Mouse (Mus musculus) MEL (cell line): ENCODE data around the gene Dnah6.

Source experiments
- CTCF ChIP-seq, 3 experiments: IDR thresholded peaks in 2 of 3; conservative IDR thresholded peaks in 1 of 3; 2 replicates each; pipeline ENCODE4 v1.5.1; 2011 to 2012; ENCODE audit warnings: low read length in 3 of 3, low read depth in 2 of 3, mild to moderate bottlenecking in 2 of 3, improper control_type of control experiment in 1 of 3, inconsistent platforms in 1 of 3, mixed read lengths in 1 of 3, moderate library complexity in 1 of 3; ENCODE audit not compliant: control insufficient read depth in 1 of 3, insufficient read depth in 1 of 3, poor library complexity in 1 of 3, severe bottlenecking in 1 of 3
- E2F4 ChIP-seq: IDR thresholded peaks from 2 replicates; pipeline ENCODE4 v1.6.1; 2011; ENCODE audit warnings: low read depth, low read length, improper control_type of control experiment, borderline replicate concordance
- HCFC1 ChIP-seq: IDR thresholded peaks from 2 replicates; pipeline ENCODE4 v1.6.1; 2012; ENCODE audit warnings: low read depth, mild to moderate bottlenecking, inconsistent platforms, low read length, improper control_type of control experiment, moderate library complexity
- KAT2A ChIP-seq: conservative IDR thresholded peaks from 2 replicates; pipeline ENCODE4 v1.6.1; 2012; ENCODE audit warnings: low read depth, low read length, improper control_type of control experiment, inconsistent platforms
- MAFK ChIP-seq: IDR thresholded peaks from 2 replicates; pipeline ENCODE4 v1.6.1; 2011; ENCODE audit warnings: low read depth, mild to moderate bottlenecking, low read length, improper control_type of control experiment, borderline replicate concordance
- MAX ChIP-seq: IDR thresholded peaks from 2 replicates; pipeline ENCODE4 v1.6.1; 2011; ENCODE audit warnings: low read length, improper control_type of control experiment
- MXI1 ChIP-seq: IDR thresholded peaks from 2 replicates; pipeline ENCODE4 v1.6.1; 2011; ENCODE audit warnings: mild to moderate bottlenecking, low read depth, low read length, improper control_type of control experiment
- POLR2A ChIP-seq, 2 experiments: IDR thresholded peaks; 2 replicates each; pipeline ENCODE4 v1.6.1; 2011 to 2012; ENCODE audit warnings: low read length in 2 of 2, mild to moderate bottlenecking in 2 of 2, control low read depth in 1 of 2, improper control_type of control experiment in 1 of 2, low read depth in 1 of 2, moderate library complexity in 1 of 2; ENCODE audit not compliant: control insufficient read depth in 1 of 2, insufficient read depth in 1 of 2, poor library complexity in 1 of 2
- RAD21 ChIP-seq: IDR thresholded peaks from 2 replicates; pipeline ENCODE4 v1.6.1; 2011; ENCODE audit warnings: mild to moderate bottlenecking, low read depth, low read length, improper control_type of control experiment
- RCOR1 ChIP-seq: IDR thresholded peaks from 2 replicates; pipeline ENCODE4 v1.6.1; 2012; ENCODE audit warnings: low read depth, mild to moderate bottlenecking, inconsistent platforms, low read length, improper control_type of control experiment
- UBTF ChIP-seq: IDR thresholded peaks from 2 replicates; pipeline ENCODE4 v1.6.1; 2012; ENCODE audit warnings: low read depth, mild to moderate bottlenecking, inconsistent platforms, low read length, improper control_type of control experiment, moderate library complexity, borderline replicate concordance; ENCODE audit not compliant: insufficient read depth
- ZKSCAN1 ChIP-seq: IDR thresholded peaks from 2 replicates; pipeline ENCODE4 v1.6.1; 2012; ENCODE audit warnings: low read depth, mild to moderate bottlenecking, inconsistent platforms, low read length, improper control_type of control experiment, moderate library complexity

GRCm38 (mm10) chr6:73249851-73250250 lies 28.4 kb upstream of the Dnah6 start:
- no peak for TF ChIP-seq KAT2A
- TF ChIP-seq HCFC1, result no peak
- no peak for TF ChIP-seq UBTF
- no peak for TF ChIP-seq POLR2A (IDR thresholded peaks at IDR 0.05; ENCODE audit: control insufficient read depth in 1 of 2, insufficient read depth in 1 of 2, low read depth in 1 of 2, low read length in 2 of 2, poor library complexity in 1 of 2)
- no peak for TF ChIP-seq CTCF (IDR thresholded peaks at IDR 0.05 in 2 of 3, conservative IDR thresholded peaks at IDR 0.05 in 1 of 3; ENCODE audit: control insufficient read depth in 1 of 3, insufficient read depth in 1 of 3, low read depth in 2 of 3, low read length in 3 of 3, poor library complexity in 1 of 3, severe bottlenecking in 1 of 3)
- TF ChIP-seq RAD21, result no peak
- TF ChIP-seq MAFK, result no peak
- TF ChIP-seq MXI1, result no peak
- TF ChIP-seq RCOR1, result no peak
- TF ChIP-seq E2F4, result no peak
- no peak for TF ChIP-seq ZKSCAN1
- no peak for TF ChIP-seq MAX
